Mouse (Mus musculus) limb, embryonic 13.5 days (tissue): ENCODE measurements around the gene 0610012G03Rik. TPM values are rescaled to one million over a fixed set of nuclear protein-coding genes. Genes with fewer than 3 reads are reported as not detected.

ENCODE experiments used
- ATAC-seq: fragments of 200-750 bp; cut with Nextera tagmentation; 2 replicates; pipeline ENCODE4 v1.8.0; 2017; ENCODE audit warnings: low read depth, moderate number of reproducible peaks, moderate TSS enrichment; ENCODE audit not compliant: low FRiP score
- H3K27ac ChIP-seq: fragments of 300-500 bp; sonication (generic); 2 replicates; pipeline ENCODE4 v1.5.1; 2015; ENCODE audit warnings: inconsistent platforms, mild to moderate bottlenecking, moderate library complexity
- H3K27me3 ChIP-seq: fragments of 300-500 bp; sonication (generic); 2 replicates; pipeline ENCODE4 v1.6.1; 2015; ENCODE audit warnings: mild to moderate bottlenecking, inconsistent platforms
- H3K36me3 ChIP-seq: fragments of 300-500 bp; sonication (generic); 2 replicates; pipeline ENCODE4 v1.6.1; 2015; ENCODE audit warnings: inconsistent platforms, mild to moderate bottlenecking, moderate library complexity
- H3K4me1 ChIP-seq: fragments of 300-500 bp; sonication (generic); 2 replicates; pipeline ENCODE4 v1.6.1; 2015; ENCODE audit warnings: inconsistent platforms
- H3K4me2 ChIP-seq: fragments of 300-500 bp; sonication (generic); replicated peaks from 2 replicates; pipeline ENCODE4 v1.6.1; 2015; ENCODE audit warnings: inconsistent platforms, mild to moderate bottlenecking, moderate library complexity
- H3K4me3 ChIP-seq: fragments of 300-500 bp; sonication (generic); 2 replicates; pipeline ENCODE4 v1.5.1; 2015; ENCODE audit warnings: moderate library complexity, mild to moderate bottlenecking, inconsistent platforms
- H3K9ac ChIP-seq: fragments of 300-500 bp; sonication (generic); 2 replicates; pipeline ENCODE4 v1.6.1; 2015; ENCODE audit warnings: mild to moderate bottlenecking, inconsistent platforms
- H3K9me3 ChIP-seq: fragments of 300-500 bp; sonication (generic); 2 replicates; pipeline ENCODE4 v1.6.1; 2016; ENCODE audit warnings: inconsistent platforms
- WGBS: fragments of 180-500 bp; shearing (Covaris S2); methylation state at CpG from one replicate; pipeline ENCODE4 v1.1.7; 2015; 5-methylcytosine and 5-hydroxymethylcytosine counted together
- polyA plus RNA-seq: library from polyadenylated mRNA; unstranded; fragments of >200 nt; fragmentation: Nextera tagmentation; extraction: Ambion mirVana; gene quantifications from 2 replicates; pipeline ENCODE4 v1.2.1, GENCODE M21; 2015

0610012G03Rik gene
- polyA plus RNA-seq, 1 experiment from 2014 or later, result 86.6 TPM

DNA sequence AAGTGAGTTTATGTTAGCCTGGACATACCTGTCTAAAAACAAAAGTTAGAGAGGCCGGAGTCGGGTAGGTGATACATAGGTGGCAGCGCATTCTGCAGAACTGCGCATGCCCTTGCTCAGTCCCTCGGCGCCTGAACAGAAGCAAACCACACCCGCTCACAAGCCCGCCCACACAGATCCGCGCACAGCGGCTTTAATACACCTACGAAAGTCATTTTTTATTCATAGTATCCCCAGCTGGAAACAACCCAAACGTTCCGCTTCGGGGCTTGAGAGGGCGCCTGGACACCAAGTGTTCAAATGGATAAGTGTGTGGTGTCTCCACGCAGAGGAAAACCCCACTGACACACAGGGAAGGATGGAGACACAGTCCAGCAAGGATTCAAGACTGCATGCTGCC, 17.0 kb downstream of the 0610012G03Rik start:
- H3K9me3 ChIP-seq, result no peaks in the 10 kb centered on the region
- H3K9ac ChIP-seq, result no peak overlapping the region
- ATAC-seq, result no peak
- WGBS, result 59% methylated on average over 17 of the region's 17 CpGs
- peaks cover 47% of the 10 kb centered on the region for H3K27me3 ChIP-seq
- peaks cover 25% of the 10 kb centered on the region for H3K4me1 ChIP-seq
- H3K36me3 ChIP-seq, result no peaks in the 10 kb centered on the region
- no peak overlapping the region for H3K4me3 ChIP-seq
- no peak overlapping the region for H3K27ac ChIP-seq
- 0 out of 2 replicates have a peak overlapping the region, but pooled peaks have one; percentile 22 for H3K4me2 ChIP-seq

DNA sequence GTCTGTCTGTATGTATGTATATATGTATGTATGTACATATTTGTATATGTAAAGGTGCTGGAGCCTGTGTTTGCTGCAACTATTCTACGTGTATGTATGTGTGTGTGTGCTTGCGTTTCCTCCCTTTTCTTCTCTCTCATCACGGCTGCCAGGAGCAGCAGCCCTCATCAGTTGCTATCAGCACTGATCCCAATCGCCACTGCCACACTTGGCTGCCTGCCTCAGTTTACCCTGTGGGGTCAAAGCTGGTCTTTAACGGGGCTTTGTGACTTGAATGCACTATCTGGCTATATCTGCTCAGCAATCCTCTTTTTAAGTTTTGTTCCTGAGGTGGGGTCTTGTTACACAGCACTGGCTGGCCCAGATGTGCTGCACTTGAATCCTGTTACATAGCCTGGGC, 20.9 kb downstream of the 0610012G03Rik start:
- no peaks in the 10 kb centered on the region for H3K9me3 ChIP-seq
- peaks cover 12% of the 10 kb centered on the region; the same call in 1 of the 2 replicates for H3K27me3 ChIP-seq
- ATAC-seq, result no peak
- no peak overlapping the region for H3K4me3 ChIP-seq
- H3K36me3 ChIP-seq, result no peaks in the 10 kb centered on the region
- no peaks in the 10 kb centered on the region for H3K4me1 ChIP-seq
- WGBS, result 87% methylated on average over 5 of the region's 5 CpGs
- no peak overlapping the region for H3K4me2 ChIP-seq
- H3K27ac ChIP-seq, result no peak overlapping the region
- no peak overlapping the region for H3K9ac ChIP-seq

DNA sequence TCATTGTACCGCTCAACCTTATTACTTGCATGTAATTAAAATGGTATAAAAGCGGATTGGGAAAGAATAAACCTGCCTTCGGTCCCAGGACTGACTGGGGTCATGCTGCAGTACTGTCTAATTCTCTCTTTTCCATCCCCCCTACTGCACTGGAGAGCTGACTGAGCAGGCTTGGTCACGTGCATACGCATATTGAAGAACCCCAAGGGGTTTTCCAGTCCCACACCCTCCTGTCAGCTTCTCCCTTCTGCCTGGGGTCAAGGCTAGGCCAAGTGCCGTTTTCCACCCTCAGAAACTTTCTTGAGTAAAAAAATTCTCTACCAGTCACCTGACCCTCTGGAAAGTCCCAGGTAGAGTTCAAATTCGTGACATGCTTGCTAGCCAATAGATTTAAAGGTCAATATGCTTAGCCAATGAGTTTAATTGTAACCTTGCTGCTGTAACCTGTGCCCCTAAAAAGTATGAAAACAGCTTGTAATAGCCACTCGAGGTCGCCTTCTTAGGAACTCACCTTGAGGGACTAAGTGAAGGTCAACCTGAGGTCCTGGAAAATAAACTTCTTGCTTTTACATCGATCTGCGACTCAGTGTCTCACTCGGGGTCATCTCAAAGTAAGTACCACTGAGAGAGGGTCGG, 21.6 kb downstream of the 0610012G03Rik start:
- no peak overlapping the region for H3K4me3 ChIP-seq
- H3K4me2 ChIP-seq, result no peak overlapping the region
- H3K9me3 ChIP-seq, result no peaks in the 10 kb centered on the region
- H3K36me3 ChIP-seq, result no peaks in the 10 kb centered on the region
- no peak for ATAC-seq
- H3K4me1 ChIP-seq, result no peaks in the 10 kb centered on the region
- peaks cover 8% of the 10 kb centered on the region; the same call in 1 of the 2 replicates for H3K27me3 ChIP-seq
- no peak overlapping the region for H3K27ac ChIP-seq
- H3K9ac ChIP-seq, result no peak overlapping the region
- WGBS, result 76% methylated on average over 13 of the region's 13 CpGs

DNA sequence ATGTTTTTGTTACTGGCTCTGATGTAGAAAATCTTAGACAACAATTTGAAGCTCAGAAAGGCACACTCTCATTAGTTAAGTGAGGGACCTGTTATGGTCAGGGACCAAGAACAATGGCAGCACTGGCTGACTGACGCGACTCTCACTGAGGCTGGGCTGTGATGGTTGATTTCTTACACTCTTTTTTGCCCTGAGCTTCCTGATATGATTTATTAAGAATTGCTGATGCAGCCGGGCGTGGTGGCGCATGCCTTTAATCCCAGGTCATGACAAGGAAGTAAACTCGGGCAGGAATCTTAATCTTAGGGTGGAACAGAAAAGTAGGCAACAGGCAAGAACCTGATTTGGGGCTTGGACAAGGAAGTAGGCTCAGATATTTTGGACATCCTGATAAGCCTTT, 22.2 kb downstream of the 0610012G03Rik start:
- Histone ChIP-seq H3K4me2 (no peak overlapping the region), H3K9me3 (no peaks in the 10 kb centered on the region), H3K27me3 (peaks cover 2% of the 10 kb centered on the region; the same call in 1 of the 2 replicates), H3K27ac (no peak overlapping the region), H3K4me3 (no peak overlapping the region), H3K9ac (no peak overlapping the region), H3K36me3 (no peaks in the 10 kb centered on the region), H3K4me1 (no peaks in the 10 kb centered on the region)
- WGBS, result 85% methylated on average over 6 of the region's 6 CpGs
- ATAC-seq, result no peak

GRCm38 (mm10) chr16:31924368-31924767, 23.9 kb downstream of the 0610012G03Rik start:
- 83% methylated on average over 6 of the region's 6 CpGs for WGBS
- no peak for ATAC-seq

GRCm38 (mm10) chr16:31918248-31918724, 30.0 kb downstream of the 0610012G03Rik start:
- no peaks in the 10 kb centered on the region for H3K27me3 ChIP-seq
- H3K9ac ChIP-seq, result peak overlapping the region; percentile 50; the same call in 1 of the 2 replicates
- H3K4me3 ChIP-seq, result 0 out of 2 replicates have a peak overlapping the region, but pooled peaks have one; percentile 10
- H3K4me2 ChIP-seq, result peak overlapping the region; percentile 52
- no peak overlapping the region; the same call in 1 of the 2 replicates for H3K27ac ChIP-seq
- ATAC-seq, result no peak
- WGBS, result 4% methylated on average over 14 of the region's 14 CpGs
- H3K4me1 ChIP-seq, result peaks cover 4% of the 10 kb centered on the region
- no peaks in the 10 kb centered on the region for H3K36me3 ChIP-seq
- no peaks in the 10 kb centered on the region for H3K9me3 ChIP-seq

More at GRCm38 (mm10) chr16:31924368-31924767, 23.9 kb downstream of the 0610012G03Rik start:
- Histone ChIP-seq H3K9me3 (no peaks in the 10 kb centered on the region), H3K4me3 (no peak overlapping the region), H3K4me1 (no peaks in the 10 kb centered on the region), H3K4me2 (no peak overlapping the region), H3K36me3 (no peaks in the 10 kb centered on the region), H3K27ac (no peak overlapping the region), H3K27me3 (no peaks in the 10 kb centered on the region), H3K9ac (no peak overlapping the region)

- 77% methylated on average over 11 of the region's 11 CpGs for WGBS
- Histone ChIP-seq H3K27me3 (no peaks in the 10 kb centered on the region), H3K9me3 (no peaks in the 10 kb centered on the region), H3K9ac (peak overlapping the region; percentile 50; the same call in 1 of the 2 replicates), H3K36me3 (no peaks in the 10 kb centered on the region), H3K27ac (no peak overlapping the region; the same call in 1 of the 2 replicates), H3K4me3 (no peak overlapping the region), H3K4me2 (peak overlapping the region; percentile 52), H3K4me1 (peaks cover 4% of the 10 kb centered on the region)
- no peak for ATAC-seq
These were observed 30.5 kb downstream of the 0610012G03Rik start for GRCm38 (mm10) chr16:31917776-31918175.

GRCm38 (mm10) chr16:31910281-31910847, 37.9 kb downstream of the 0610012G03Rik start:
- Histone ChIP-seq H3K27me3 (0 out of 2 replicates have a peak, but pooled peaks cover 5% of the 10 kb centered on the region), H3K4me2 (no peak overlapping the region), H3K9me3 (no peaks in the 10 kb centered on the region), H3K9ac (no peak overlapping the region), H3K4me1 (peaks cover 13% of the 10 kb centered on the region), H3K27ac (no peak overlapping the region), H3K36me3 (no peaks in the 10 kb centered on the region), H3K4me3 (no peak overlapping the region)
- WGBS, result 68% methylated on average over 10 of the region's 10 CpGs
- no peak for ATAC-seq

- H3K27ac ChIP-seq, result no peak overlapping the region
- H3K27me3 ChIP-seq, result 0 out of 2 replicates have a peak, but pooled peaks cover 5% of the 10 kb centered on the region
- H3K4me1 ChIP-seq, result peaks cover 13% of the 10 kb centered on the region
- WGBS, result 63% methylated on average over 11 of the region's 11 CpGs
- no peaks in the 10 kb centered on the region for H3K36me3 ChIP-seq
- no peak overlapping the region for H3K4me2 ChIP-seq
- ATAC-seq, result no peak
- no peak overlapping the region for H3K9ac ChIP-seq
- H3K9me3 ChIP-seq, result no peaks in the 10 kb centered on the region
- no peak overlapping the region for H3K4me3 ChIP-seq
These were observed 39.3 kb downstream of the 0610012G03Rik start for GRCm38 (mm10) chr16:31908959-31909358.

- peak; percentile 72; the same call in 1 of the 2 replicates for ATAC-seq
- 8% methylated on average over 9 of the region's 9 CpGs for WGBS
- no peaks in the 10 kb centered on the region for H3K36me3 ChIP-seq
- H3K4me2 ChIP-seq, result peak overlapping the region; percentile 56
- H3K27ac ChIP-seq, result peak overlapping the region; percentile 52; the same call in 1 of the 2 replicates
- 0 out of 2 replicates have a peak, but pooled peaks cover 5% of the 10 kb centered on the region for H3K27me3 ChIP-seq
- H3K4me3 ChIP-seq, result peak overlapping the region; percentile 31
- no peaks in the 10 kb centered on the region for H3K9me3 ChIP-seq
- peak overlapping the region; percentile 35 for H3K9ac ChIP-seq
- H3K4me1 ChIP-seq, result peaks cover 13% of the 10 kb centered on the region
These were observed 41.4 kb downstream of the 0610012G03Rik start for GRCm38 (mm10) chr16:31906896-31907295.

GRCm38 (mm10) chr16:31905891-31906825, 42.1 kb downstream of the 0610012G03Rik start:
- H3K27me3 ChIP-seq, result 0 out of 2 replicates have a peak, but pooled peaks cover 5% of the 10 kb centered on the region
- no peak; the same call in 1 of the 2 replicates for ATAC-seq
- peak overlapping the region; percentile 31 for H3K4me3 ChIP-seq
- no peaks in the 10 kb centered on the region for H3K9me3 ChIP-seq
- WGBS, result 34% methylated on average over 20 of the region's 20 CpGs
- peaks cover 13% of the 10 kb centered on the region for H3K4me1 ChIP-seq
- peak overlapping the region; percentile 56 for H3K4me2 ChIP-seq
- H3K9ac ChIP-seq, result peak overlapping the region; percentile 35
- no peaks in the 10 kb centered on the region for H3K36me3 ChIP-seq
- H3K27ac ChIP-seq, result peak overlapping the region; percentile 52; the same call in 1 of the 2 replicates
